Comparison of ENCODE assay signal across 28 mouse cellular contexts in genomic region chr10:30566364-30566763, GRCm38 (mm10).
"Had no signal": no experiment of that assay in that cellular context is flagged by ENCODE, and none has a peak within 500 bp of the region (broad histone marks: within the 10 kb centered on the region; RNA-seq: fewer than 3 reads in every experiment).

No protein-coding gene starts in this region.

- H3K27me3 ChIP-seq: heart, embryonic 13.5 days; heart, embryonic 15.5 days; hindbrain, embryonic 13.5 days; hindbrain, embryonic 15.5 days; intestine, embryonic 15.5 days; limb, embryonic 12.5 days; liver, embryonic 13.5 days; liver, embryonic 15.5 days had no signal

- DNase-seq: gastrocnemius, adult 2 months; gastrocnemius, postnatal 10 days; gastrocnemius, postnatal 25 days; heart, adult 18-20 months; heart, postnatal 14 days; heart, postnatal 36 days; kidney, adult 18-20 months; kidney, adult 8-10 months; kidney, postnatal 10 days; kidney, postnatal 25 days; kidney, postnatal 4 days; layer of hippocampus, adult 9-11 months; liver; liver, embryonic 13.5 days; liver, postnatal 0 days had no signal

- H3K9ac ChIP-seq: heart, embryonic 13.5 days; heart, embryonic 15.5 days; hindbrain, embryonic 13.5 days; hindbrain, embryonic 15.5 days; intestine, embryonic 15.5 days; limb, embryonic 12.5 days; liver, embryonic 13.5 days; liver, embryonic 15.5 days; liver, postnatal 0 days had no signal

- ATAC-seq: inflammation-experienced regulatory T-cells, adult 6 months; intestine, embryonic 15.5 days; intestine, postnatal 0 days; liver, postnatal 0 days had no signal

- H3K4me1 ChIP-seq: heart, embryonic 13.5 days; heart, embryonic 15.5 days; hindbrain, embryonic 13.5 days; hindbrain, embryonic 15.5 days; intestine, embryonic 15.5 days; limb, embryonic 10.5 days; limb, embryonic 12.5 days; liver, embryonic 13.5 days; liver, embryonic 15.5 days had no signal

- H3K9me3 ChIP-seq: heart, embryonic 13.5 days; heart, embryonic 15.5 days; hindbrain, embryonic 13.5 days; hindbrain, embryonic 15.5 days; intestine, embryonic 15.5 days; limb, embryonic 10.5 days; limb, embryonic 12.5 days; liver, embryonic 13.5 days; liver, embryonic 15.5 days had no signal

- H3K27ac ChIP-seq: gastrocnemius, adult 2 months; heart, embryonic 13.5 days; heart, embryonic 15.5 days; hindbrain, embryonic 13.5 days; hindbrain, embryonic 15.5 days; intestine, embryonic 15.5 days; layer of hippocampus, adult 2 months; left cerebral cortex, adult 2 months; limb, embryonic 10.5 days; limb, embryonic 12.5 days; liver, embryonic 13.5 days; liver, embryonic 15.5 days had no signal

- H3K4me3 ChIP-seq: gastrocnemius, adult 2 months; heart, embryonic 13.5 days; heart, embryonic 15.5 days; hindbrain, embryonic 13.5 days; hindbrain, embryonic 15.5 days; intestine, embryonic 15.5 days; layer of hippocampus, adult 2 months; left cerebral cortex, adult 2 months; limb, embryonic 10.5 days; limb, embryonic 12.5 days; liver, embryonic 13.5 days; liver, embryonic 15.5 days had no signal

- H3K4me2 ChIP-seq: heart, embryonic 11.5 days; heart, embryonic 13.5 days; heart, embryonic 15.5 days; hindbrain, embryonic 13.5 days; hindbrain, embryonic 15.5 days; intestine, embryonic 15.5 days; limb, embryonic 12.5 days; liver, embryonic 13.5 days; liver, embryonic 15.5 days had no signal
